Mouse (Mus musculus): ENCODE measurements around the gene Gm3029. TPM values are rescaled to one million over a fixed set of nuclear protein-coding genes. Genes with fewer than 3 reads are reported as not detected.
"Not testable (repeated sequence)": the region's sequence is repeated elsewhere in the genome, so short reads cannot be mapped to it uniquely, and the experiment has no call there.

Gene Gm3029
- not detected in 2 replicates for polyA plus RNA-seq (2015; fragmentation: Nextera tagmentation; extraction: Ambion mirVana)

GRCm38 (mm10) chr14:3931456-3931855, at the start of gene Gm3029:
Gene Gm3029, plus strand, starts transcription at chr14:3931756.
- not testable (repeated sequence) for H3K4me2 ChIP-seq (replicated peaks); H3K9me3 ChIP-seq; H3K9ac ChIP-seq (replicated peaks); H3K27ac ChIP-seq (replicated peaks); H3K36me3 ChIP-seq; H3K27me3 ChIP-seq; H3K4me1 ChIP-seq; H3K4me3 ChIP-seq; ATAC-seq (replicated peaks)
- WGBS = 60% methylated on average over 1 of the region's 2 CpGs

- H3K9ac ChIP-seq (replicated peaks); H3K27ac ChIP-seq (replicated peaks); ATAC-seq (replicated peaks); H3K27me3 ChIP-seq; H3K4me2 ChIP-seq (replicated peaks); H3K36me3 ChIP-seq; H3K4me3 ChIP-seq; H3K4me1 ChIP-seq; H3K9me3 ChIP-seq: not testable (repeated sequence)
- WGBS = no CpG with 5 or more reads among the region's 1 CpGs
Measured at GRCm38 (mm10) chr14:3883872-3884271, 47.7 kb upstream of the Gm3029 start, which contains the start of gene Gm2916. Gene Gm2916, plus strand, starts transcription at chr14:3884172.

- not testable (repeated sequence) for H3K4me2 ChIP-seq (replicated peaks); H3K9me3 ChIP-seq; H3K4me3 ChIP-seq; H3K27ac ChIP-seq (replicated peaks); ATAC-seq (replicated peaks); H3K9ac ChIP-seq (replicated peaks); H3K27me3 ChIP-seq; H3K36me3 ChIP-seq; H3K4me1 ChIP-seq
- WGBS = no CpG with 5 or more reads among the region's 2 CpGs
Measured at GRCm38 (mm10) chr14:3963247-3963646, 31.7 kb downstream of the Gm3029 start, which contains the start of gene Gm3095. Gene Gm3095, plus strand, starts transcription at chr14:3963547.

Other genes starting within 250 kb of the Gm3029 start
- not detected in 2 replicates for gene Gm3043, start 243.0 kb upstream of the Gm3029 start, polyA plus RNA-seq (2015; fragmentation: Nextera tagmentation; extraction: Ambion mirVana)
- gene Gm3002, start 121.7 kb upstream of the Gm3029 start, polyA plus RNA-seq (2015; fragmentation: Nextera tagmentation; extraction: Ambion mirVana) = 3.4 and 3.7 TPM in 2 replicates
- 0.17 TPM in 2 replicates for gene Gm3033, start 85.5 kb upstream of the Gm3029 start, polyA plus RNA-seq (2015; fragmentation: Nextera tagmentation; extraction: Ambion mirVana)
- gene Gm2916, start 47.6 kb upstream of the Gm3029 start, polyA plus RNA-seq (2015; fragmentation: Nextera tagmentation; extraction: Ambion mirVana) = not detected in 2 replicates
- 0.78 and 0.83 TPM in 2 replicates for gene Gm3095, start 31.8 kb downstream of the Gm3029 start, polyA plus RNA-seq (2015; fragmentation: Nextera tagmentation; extraction: Ambion mirVana)
- gene Gm3099, start 66.6 kb downstream of the Gm3029 start, polyA plus RNA-seq (2015; fragmentation: Nextera tagmentation; extraction: Ambion mirVana) = not detected in 2 replicates
- gene Gm5796, start 92.2 kb downstream of the Gm3029 start, polyA plus RNA-seq (2015; fragmentation: Nextera tagmentation; extraction: Ambion mirVana) = 3.0 and 3.6 TPM in 2 replicates
- gene Gm3115, start 152.4 kb downstream of the Gm3029 start, polyA plus RNA-seq (2015; fragmentation: Nextera tagmentation; extraction: Ambion mirVana) = not detected in 2 replicates
- 2.4 and 4.4 TPM in 2 replicates for gene Gm8108, start 178.8 kb downstream of the Gm3029 start, polyA plus RNA-seq (2015; fragmentation: Nextera tagmentation; extraction: Ambion mirVana)
- gene Gm3127, start 233.3 kb downstream of the Gm3029 start, polyA plus RNA-seq (2015; fragmentation: Nextera tagmentation; extraction: Ambion mirVana) = not detected in 2 replicates